In the genomic region with DNA sequence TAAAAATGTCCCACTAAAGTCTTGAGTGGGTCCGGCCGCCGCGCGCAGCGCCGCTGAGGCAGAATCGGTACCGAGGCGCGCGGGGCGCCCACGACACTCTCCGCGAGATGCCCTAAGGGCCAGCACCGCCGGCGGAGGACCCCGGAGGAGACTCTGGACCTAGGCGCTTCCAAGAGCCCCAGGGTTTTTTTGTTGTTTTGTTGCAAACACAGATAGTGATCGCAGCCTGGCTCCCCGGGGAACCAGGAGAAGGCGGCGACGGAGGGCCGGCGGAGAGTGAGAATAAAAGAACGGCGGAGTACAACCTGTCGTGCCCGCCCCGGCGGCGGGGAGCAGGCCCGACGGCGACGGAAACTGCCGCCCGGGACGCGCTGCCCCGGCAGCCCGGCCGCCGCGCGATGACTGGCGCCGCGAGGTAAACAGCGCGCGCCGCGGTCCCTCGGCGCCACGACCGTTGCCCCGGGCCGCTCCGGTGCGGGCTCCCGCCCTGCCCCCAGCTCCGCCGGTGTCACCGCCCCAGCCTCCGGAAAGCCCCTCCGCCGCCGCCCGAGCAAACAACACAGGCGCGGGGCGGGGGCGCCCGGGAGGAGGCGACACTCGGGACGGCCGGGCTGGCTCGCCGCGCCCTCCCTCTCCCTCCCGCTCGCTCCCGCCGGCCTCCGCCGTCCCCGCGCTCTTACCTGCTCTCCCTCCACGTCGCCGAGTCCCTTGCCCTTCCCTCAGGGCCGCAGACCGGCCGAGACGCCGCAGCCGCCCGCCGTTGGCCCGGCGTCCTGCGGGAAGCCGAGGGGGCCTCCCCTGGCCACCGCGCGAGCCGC, we compare ENCODE assay signal across 8 mouse cellular contexts. TPM values are rescaled to one million over a fixed set of nuclear protein-coding genes. Genes with fewer than 3 reads are reported as not detected.
DNase-seq lines count a peak whose midpoint lies in the region; ATAC-seq lines count a peak whose summit lies in the region.

No protein-coding gene starts in this region.

- WGBS in liver, embryonic 16.5 days (ENCODE audit: insufficient replicate concordance), result under 1% methylated on average over 87 of the region's 113 CpGs
- WGBS in neural tube, embryonic 11.5 days, result under 1% methylated on average over 52 of the region's 113 CpGs

- peak overlapping the region; percentile 99 for H3K4me3 ChIP-seq in liver, embryonic 16.5 days (ENCODE audit: low read depth, low read length)
- H3K4me3 ChIP-seq in neural tube, embryonic 11.5 days (ENCODE audit: low read depth, low read length), result peak overlapping the region; percentile 82

- DNase-seq in right cerebral cortex, postnatal 14 days, result peak; percentile 30
- no peak for DNase-seq in right cerebral cortex, adult 18-20 months
- peak; percentile 71 to 73 for DNase-seq in cerebellum, postnatal 10 days
- peak; percentile 34 to 57 for DNase-seq in gastrocnemius, postnatal 4 days (ENCODE audit: low spot score in 2 of 2)
- peak; percentile 31 for DNase-seq in kidney, adult 9 months
- DNase-seq in neural tube, embryonic 11.5 days (ENCODE audit: low spot score), result peak; percentile 51
- peak; percentile 74 for DNase-seq in thymus, postnatal 14 days

- peak overlapping the region; percentile 100 for H3K4me2 ChIP-seq in liver, embryonic 16.5 days (ENCODE audit: low read depth, low read length)
- peak overlapping the region; percentile 86 for H3K4me2 ChIP-seq in neural tube, embryonic 11.5 days (ENCODE audit: low read depth)

- peak overlapping the region; percentile 99 for H3K27ac ChIP-seq in liver, embryonic 16.5 days (ENCODE audit: low read length)
- H3K27ac ChIP-seq in neural tube, embryonic 11.5 days (ENCODE audit: low read depth, low read length), result peak overlapping the region; percentile 100

- H3K4me1 ChIP-seq in liver, embryonic 16.5 days (ENCODE audit: control insufficient read depth, low read depth, low read length), result peaks cover 32% of the 10 kb centered on the region
- 0 out of 2 replicates have a peak, but pooled peaks cover 4% of the 10 kb centered on the region for H3K4me1 ChIP-seq in neural tube, embryonic 11.5 days (ENCODE audit: control insufficient read depth, insufficient read depth, low read length)

- no peaks in the 10 kb centered on the region for H3K27me3 ChIP-seq in liver, embryonic 16.5 days (ENCODE audit: control insufficient read depth, insufficient read depth, low read depth, low read length)
- H3K27me3 ChIP-seq in neural tube, embryonic 11.5 days (ENCODE audit: control insufficient read depth, insufficient read depth, low read length), result no peaks in the 10 kb centered on the region

- ATAC-seq in liver, embryonic 16.5 days (ENCODE audit: low read depth), result peak; percentile 31
- ATAC-seq in neural tube, embryonic 11.5 days (ENCODE audit: insufficient read depth, low FRiP score, low TSS enrichment), result peak; percentile 32

- no peaks in the 10 kb centered on the region for H3K36me3 ChIP-seq in liver, embryonic 16.5 days (ENCODE audit: control insufficient read depth, insufficient read depth)
- H3K36me3 ChIP-seq in neural tube, embryonic 11.5 days (ENCODE audit: control insufficient read depth, insufficient read depth, low read length), result no peaks in the 10 kb centered on the region

- peak overlapping the region; percentile 99 for H3K9ac ChIP-seq in liver, embryonic 16.5 days (ENCODE audit: low read depth, low read length)
- H3K9ac ChIP-seq in neural tube, embryonic 11.5 days (ENCODE audit: low read length), result peak overlapping the region; percentile 98

- H3K9me3 ChIP-seq in liver, embryonic 16.5 days (replicated peaks; ENCODE audit: control insufficient read depth, low read length), result no peaks in the 10 kb centered on the region
- H3K9me3 ChIP-seq in neural tube, embryonic 11.5 days (ENCODE audit: control insufficient read depth, low read length), result no peaks in the 10 kb centered on the region

RNA-seq across cellular contexts. Expression of a gene that starts 0.5 kb away (rescaled TPM):
- total RNA-seq in gastrocnemius, postnatal 4 days (2021), result 10 to 100 TPM; 63.4 to 77.1 TPM
- 19.0 and 20.0 TPM in 2 replicates for polyA plus RNA-seq in liver, embryonic 16.5 days (2015; fragmentation: Nextera tagmentation; extraction: Ambion mirVana)
- 38.4 and 47.3 TPM in 2 replicates for polyA plus RNA-seq in neural tube, embryonic 11.5 days (2014; fragmentation: Nextera tagmentation; extraction: Ambion mirVana)

RNA-seq across cellular contexts. Expression of a gene that starts 56.6 kb away (rescaled TPM):
- 1 to 10 TPM in 1 of 2 experiments, under 1 TPM in 1; 0.44 to 1.0 TPM for total RNA-seq in gastrocnemius, postnatal 4 days (2021)
- polyA plus RNA-seq in liver, embryonic 16.5 days (2015; fragmentation: Nextera tagmentation; extraction: Ambion mirVana), result 3.0 TPM in 2 replicates
- 4.2 and 6.7 TPM in 2 replicates for polyA plus RNA-seq in neural tube, embryonic 11.5 days (2014; fragmentation: Nextera tagmentation; extraction: Ambion mirVana)
